Mouse (Mus musculus) lung, postnatal 0 days (tissue): ENCODE data around the gene Fem1b. TPM values are rescaled to one million over a fixed set of nuclear protein-coding genes. Genes with fewer than 3 reads are reported as not detected.

Experiments used
- ATAC-seq: fragments of 200-750 bp; cut with Nextera tagmentation; 2 replicates; pipeline ENCODE4 v1.8.0; 2017; ENCODE audit warnings: moderate library complexity
- DNase-seq: peaks from one replicate; pipeline ENCODE4 v3.0.0-alpha.2; 2016; ENCODE audit warnings: low spot score
- H3K27ac ChIP-seq: fragments of 300-500 bp; sonication (generic); 2 replicates; pipeline ENCODE4 v1.5.1; 2014; ENCODE audit warnings: antibody characterized with exemption, mild to moderate bottlenecking, low read length, mixed read lengths
- H3K27me3 ChIP-seq: fragments of 300-500 bp; sonication (generic); replicated peaks from 2 replicates; pipeline ENCODE4 v1.6.1; 2014; ENCODE audit warnings: low read length, mixed read lengths; ENCODE audit not compliant: insufficient read depth
- H3K36me3 ChIP-seq: fragments of 300-500 bp; sonication (generic); 2 replicates; pipeline ENCODE4 v1.6.1; 2014; ENCODE audit warnings: low read length, mixed read lengths; ENCODE audit not compliant: insufficient read depth
- H3K4me1 ChIP-seq: fragments of 300-500 bp; sonication (generic); 2 replicates; pipeline ENCODE4 v1.6.1; 2014; ENCODE audit warnings: antibody characterized with exemption, low read depth, low read length, mixed read lengths; ENCODE audit not compliant: insufficient read depth
- H3K4me2 ChIP-seq: fragments of 300-500 bp; sonication (generic); replicated peaks from 2 replicates; pipeline ENCODE4 v1.6.1; 2014; ENCODE audit warnings: low read depth, mild to moderate bottlenecking, low read length, moderate library complexity, mixed read lengths
- H3K4me3 ChIP-seq: fragments of 300-500 bp; sonication (generic); 2 replicates; pipeline ENCODE4 v1.5.1; 2014; ENCODE audit warnings: low read depth, low read length
- H3K9ac ChIP-seq: fragments of 300-500 bp; sonication (generic); replicated peaks from 2 replicates; pipeline ENCODE4 v1.6.1; 2014; ENCODE audit warnings: low read depth, mild to moderate bottlenecking
- H3K9me3 ChIP-seq: fragments of 300-500 bp; sonication (generic); 2 replicates; pipeline ENCODE4 v1.6.1; 2016; ENCODE audit warnings: low read length, mixed read lengths
- CTCF ChIP-seq: IDR thresholded peaks from 2 replicates; pipeline ENCODE4 v1.5.1; 2016; ENCODE audit warnings: antibody characterized with exemption, mild to moderate bottlenecking
- EP300 ChIP-seq: IDR thresholded peaks from 2 replicates; pipeline ENCODE4 v1.6.1; 2016; ENCODE audit warnings: antibody characterized with exemption, mild to moderate bottlenecking, control low read depth
- WGBS: fragments of 180-500 bp; shearing (Covaris S2); extraction: QIAGEN DNeasy Blood & Tissue Kit; methylation state at CpG from one replicate; pipeline ENCODE4 v1.1.7; 2014; 5-methylcytosine and 5-hydroxymethylcytosine counted together
- polyA plus RNA-seq: library from polyadenylated mRNA; unstranded; fragments of >200 nt; fragmentation: Nextera tagmentation; extraction: Ambion mirVana; gene quantifications from 2 replicates; pipeline ENCODE4 v1.2.1, GENCODE M21; 2015

The Fem1b gene
- polyA plus RNA-seq, 1 experiment from 2014 or later = 9.2 TPM

- TF ChIP-seq EP300 = no peak
- no peak for TF ChIP-seq CTCF
- no peak overlapping the region for H3K27ac ChIP-seq
- no peaks in the 10 kb centered on the region for H3K9me3 ChIP-seq
- H3K27me3 ChIP-seq = no peaks in the 10 kb centered on the region
- ATAC-seq = no peak
- 69% methylated on average over 5 of the region's 5 CpGs for WGBS
- H3K4me1 ChIP-seq = no peaks in the 10 kb centered on the region
- H3K4me3 ChIP-seq = no peak overlapping the region
- H3K36me3 ChIP-seq = no peaks in the 10 kb centered on the region
- DNase-seq = no peak
- H3K4me2 ChIP-seq = no peak overlapping the region
- H3K9ac ChIP-seq = no peak overlapping the region
Observed at GRCm38 (mm10) chr9:62786721-62787120, 25.0 kb downstream of the Fem1b start.

- no peaks in the 10 kb centered on the region for H3K9me3 ChIP-seq
- 83% methylated on average over 2 of the region's 2 CpGs for WGBS
- no peak overlapping the region for H3K9ac ChIP-seq
- H3K4me2 ChIP-seq = no peak overlapping the region
- H3K27me3 ChIP-seq = no peaks in the 10 kb centered on the region
- TF ChIP-seq CTCF = peak; percentile 44
- no peak for TF ChIP-seq EP300
- H3K4me1 ChIP-seq = no peaks in the 10 kb centered on the region
- no peak overlapping the region for H3K4me3 ChIP-seq
- DNase-seq (no peak), ATAC-seq (no peak)
- H3K27ac ChIP-seq = no peak overlapping the region
- H3K36me3 ChIP-seq = no peaks in the 10 kb centered on the region
Observed at GRCm38 (mm10) chr9:62784233-62784632, 27.5 kb downstream of the Fem1b start.

GRCm38 (mm10) chr9:62782976-62783781 is 28.6 kb downstream of the Fem1b start:
- no peaks in the 10 kb centered on the region for H3K27me3 ChIP-seq

GRCm38 (mm10) chr9:62781965-62782364 is 29.8 kb downstream of the Fem1b start:
- H3K4me2 ChIP-seq = no peak overlapping the region
- no peaks in the 10 kb centered on the region for H3K9me3 ChIP-seq
- H3K4me3 ChIP-seq = no peak overlapping the region
- no peaks in the 10 kb centered on the region for H3K36me3 ChIP-seq
- WGBS = 58% methylated on average over 3 of the region's 3 CpGs
- no peak for TF ChIP-seq EP300
- TF ChIP-seq CTCF = no peak
- H3K9ac ChIP-seq = no peak overlapping the region
- ATAC-seq = peak; percentile 56
- no peak overlapping the region for H3K27ac ChIP-seq
- H3K4me1 ChIP-seq = no peaks in the 10 kb centered on the region
- no peaks in the 10 kb centered on the region for H3K27me3 ChIP-seq
- peak; percentile 73 for DNase-seq

More at GRCm38 (mm10) chr9:62782976-62783781, 28.6 kb downstream of the Fem1b start:
- no peak overlapping the region for H3K9ac ChIP-seq
- H3K36me3 ChIP-seq = no peaks in the 10 kb centered on the region
- ATAC-seq (peak; percentile 9; the same call in 1 of the 2 replicates), DNase-seq (no peak)
- no peaks in the 10 kb centered on the region for H3K4me1 ChIP-seq
- H3K4me2 ChIP-seq = no peak overlapping the region
- no peaks in the 10 kb centered on the region for H3K9me3 ChIP-seq
- no peak overlapping the region for H3K4me3 ChIP-seq
- no peak overlapping the region for H3K27ac ChIP-seq
- TF ChIP-seq CTCF (peak; percentile 46), EP300 (no peak)
- 42% methylated on average over 16 of the region's 16 CpGs for WGBS

GRCm38 (mm10) chr9:62778721-62779120 is 33.0 kb downstream of the Fem1b start:
- H3K4me2 ChIP-seq = no peak overlapping the region
- 54% methylated on average over 9 of the region's 9 CpGs for WGBS
- H3K27me3 ChIP-seq = no peaks in the 10 kb centered on the region
- no peak for DNase-seq
- no peaks in the 10 kb centered on the region for H3K36me3 ChIP-seq
- no peaks in the 10 kb centered on the region for H3K4me1 ChIP-seq
- no peak overlapping the region for H3K27ac ChIP-seq
- H3K9ac ChIP-seq = no peak overlapping the region
- no peak for ATAC-seq
- no peak overlapping the region for H3K4me3 ChIP-seq
- TF ChIP-seq EP300 (no peak), CTCF (no peak)
- H3K9me3 ChIP-seq = no peaks in the 10 kb centered on the region

- peak; percentile 70 for ATAC-seq
Observed at GRCm38 (mm10) chr9:62777461-62777860, 34.3 kb downstream of the Fem1b start.

More at GRCm38 (mm10) chr9:62777461-62777860, 34.3 kb downstream of the Fem1b start:
- no peaks in the 10 kb centered on the region for H3K4me1 ChIP-seq
- no peaks in the 10 kb centered on the region for H3K36me3 ChIP-seq
- 10% methylated on average over 5 of the region's 5 CpGs for WGBS
- H3K9me3 ChIP-seq = no peaks in the 10 kb centered on the region
- H3K4me2 ChIP-seq = no peak overlapping the region
- no peak overlapping the region for H3K9ac ChIP-seq
- H3K27ac ChIP-seq = no peak overlapping the region
- no peaks in the 10 kb centered on the region for H3K27me3 ChIP-seq
- H3K4me3 ChIP-seq = no peak overlapping the region
- no peak for TF ChIP-seq EP300
- peak; percentile 93 for TF ChIP-seq CTCF
- peak; percentile 81 for DNase-seq
